Mouse (Mus musculus) forebrain, embryonic 14.5 days (tissue): ENCODE data around the gene Pdk1. TPM values are rescaled to one million over a fixed set of nuclear protein-coding genes. Genes with fewer than 3 reads are reported as not detected.
A peak's percentile ranks its signal among the peaks of the same experiment; 100 is the strongest.
"Not testable (repeated sequence)": the region's sequence is repeated elsewhere in the genome, so short reads cannot be mapped to it uniquely, and the experiment has no call there.

Experiments
- ATAC-seq: fragments of 200-750 bp; cut with Nextera tagmentation; 2 replicates; pipeline ENCODE4 v1.8.0; 2017; ENCODE audit warnings: mild to moderate bottlenecking, moderate library complexity
- DNase-seq: peaks from one replicate; pipeline ENCODE4 v3.0.0-alpha.2; 2015; ENCODE audit warnings: low spot score
- H3K27ac ChIP-seq: fragments of 300-500 bp; sonication (generic); 2 replicates; pipeline ENCODE4 v1.5.1; 2014; ENCODE audit warnings: low read depth, mild to moderate bottlenecking, control low read depth, low read length, moderate library complexity
- H3K27me3 ChIP-seq: fragments of 300-500 bp; sonication (generic); replicated peaks from 2 replicates; pipeline ENCODE4 v1.6.1; 2014; ENCODE audit warnings: low read length, control low read depth, mixed read lengths; ENCODE audit not compliant: control insufficient read depth, insufficient read depth
- H3K36me3 ChIP-seq: fragments of 300-500 bp; sonication (generic); 2 replicates; pipeline ENCODE4 v1.6.1; 2014; ENCODE audit warnings: low read length, control low read depth; ENCODE audit not compliant: control insufficient read depth, insufficient read depth
- H3K4me1 ChIP-seq: fragments of 300-500 bp; sonication (generic); 2 replicates; pipeline ENCODE4 v1.6.1; 2014; ENCODE audit warnings: antibody characterized with exemption, low read length, control low read depth; ENCODE audit not compliant: control insufficient read depth, insufficient read depth
- H3K4me2 ChIP-seq: fragments of 300-500 bp; sonication (generic); 2 replicates; pipeline ENCODE4 v1.6.1; 2014; ENCODE audit warnings: mild to moderate bottlenecking, control low read depth, low read length
- H3K4me3 ChIP-seq: fragments of 300-500 bp; sonication (generic); 2 replicates; pipeline ENCODE4 v1.5.1; 2014; ENCODE audit warnings: low read depth, low read length, control low read depth
- H3K9ac ChIP-seq: fragments of 300-500 bp; sonication (generic); 2 replicates; pipeline ENCODE4 v1.6.1; 2014; ENCODE audit warnings: mild to moderate bottlenecking, low read length, control low read depth, moderate library complexity
- H3K9me3 ChIP-seq: fragments of 300-500 bp; sonication (generic); replicated peaks from 2 replicates; pipeline ENCODE4 v1.6.1; 2016; ENCODE audit warnings: low read length, control low read depth, mixed read lengths; ENCODE audit not compliant: control insufficient read depth
- WGBS: fragments of 180-500 bp; shearing (Covaris S2); extraction: QIAGEN DNeasy Blood & Tissue Kit; methylation state at CpG from one replicate; pipeline ENCODE4 v1.1.7; 2014; 5-methylcytosine and 5-hydroxymethylcytosine counted together
- polyA plus RNA-seq: library from polyadenylated mRNA; unstranded; fragments of >200 nt; fragmentation: Nextera tagmentation; extraction: Ambion mirVana; gene quantifications from 2 replicates; pipeline ENCODE4 v1.2.1, GENCODE M21; 2014

Gene Pdk1
- polyA plus RNA-seq, 1 experiment from 2014 or later: 20.2 TPM

- H3K4me3 ChIP-seq: no peak overlapping the region
- no peak for ATAC-seq
- peaks cover 43% of the 10 kb centered on the region; the same call in 1 of the 2 replicates for H3K36me3 ChIP-seq
These were observed 35.2 kb upstream of the Pdk1 start for GRCm38 (mm10) chr2:71837791-71838190.

GRCm38 (mm10) chr2:71843316-71843715, 29.7 kb upstream of the Pdk1 start:
- no peak for DNase-seq
- Histone ChIP-seq H3K27me3 (no peaks in the 10 kb centered on the region), H3K36me3 (peaks cover 65% of the 10 kb centered on the region), H3K4me3 (no peak overlapping the region), H3K4me2 (no peak overlapping the region), H3K9ac (no peak overlapping the region), H3K4me1 (no peaks in the 10 kb centered on the region), H3K9me3 (no peaks in the 10 kb centered on the region), H3K27ac (no peak overlapping the region)
- 87% methylated on average over 9 of the region's 9 CpGs for WGBS
- no peak for ATAC-seq

More at GRCm38 (mm10) chr2:71837791-71838190, 35.2 kb upstream of the Pdk1 start:
- Histone ChIP-seq H3K27ac (no peak overlapping the region), H3K4me1 (no peaks in the 10 kb centered on the region), H3K4me2 (no peak overlapping the region), H3K9me3 (no peaks in the 10 kb centered on the region), H3K9ac (no peak overlapping the region), H3K27me3 (no peaks in the 10 kb centered on the region)
- DNase-seq: peak; percentile 83
- WGBS: 40% methylated on average over 6 of the region's 6 CpGs

DNA sequence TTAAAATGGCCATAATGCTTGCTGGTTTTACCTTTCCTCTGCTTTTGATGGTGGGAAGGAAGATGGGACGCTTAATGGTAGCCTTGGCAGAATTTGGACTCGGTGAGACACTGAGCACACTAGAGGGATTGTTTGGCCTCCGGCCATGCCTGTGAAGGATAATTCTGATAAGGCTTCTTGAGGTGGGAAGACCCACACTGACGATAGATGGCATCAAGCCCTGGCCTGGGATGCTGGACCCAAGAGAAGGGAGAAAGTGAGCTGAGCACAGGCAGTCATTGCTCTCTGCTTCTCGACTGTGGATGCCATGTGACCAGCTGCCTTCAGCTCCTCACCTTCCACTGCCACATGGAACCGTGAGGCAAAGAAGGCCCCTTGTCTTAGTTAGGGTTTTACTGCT, 28.1 kb upstream of the Pdk1 start:
- Histone ChIP-seq H3K4me1 (no peaks in the 10 kb centered on the region), H3K36me3 (peaks cover 65% of the 10 kb centered on the region), H3K9ac (no peak overlapping the region), H3K27me3 (no peaks in the 10 kb centered on the region), H3K4me2 (no peak overlapping the region), H3K4me3 (no peak overlapping the region), H3K9me3 (no peaks in the 10 kb centered on the region), H3K27ac (no peak overlapping the region)
- 91% methylated on average over 6 of the region's 6 CpGs for WGBS
- ATAC-seq (no peak), DNase-seq (no peak)

DNA sequence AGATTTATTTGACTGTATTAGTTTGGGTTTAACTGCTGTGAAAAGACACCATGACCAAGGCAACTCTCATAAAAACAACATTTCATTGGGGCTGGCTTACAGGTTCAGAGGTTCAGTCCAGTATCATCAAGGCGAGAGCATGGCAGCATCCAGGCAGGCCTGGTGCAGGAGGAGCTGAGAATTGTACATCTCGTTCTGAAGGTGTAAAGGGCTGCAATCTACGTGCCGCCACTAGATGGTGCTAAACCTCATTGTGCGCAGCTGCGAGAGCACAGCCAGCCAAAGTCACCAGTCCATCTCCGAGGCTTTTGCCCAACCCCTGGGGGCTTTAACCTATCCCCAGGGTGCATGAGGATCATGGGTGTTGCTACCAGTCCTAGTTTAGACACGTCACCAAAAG, 20.9 kb upstream of the Pdk1 start:
- H3K36me3 ChIP-seq: peaks cover 36% of the 10 kb centered on the region
- not testable (repeated sequence) for H3K27me3 ChIP-seq, H3K4me2 ChIP-seq, H3K4me3 ChIP-seq, DNase-seq, H3K27ac ChIP-seq, H3K9me3 ChIP-seq, H3K9ac ChIP-seq, H3K4me1 ChIP-seq
- 2% methylated on average over 5 of the region's 8 CpGs for WGBS
- peak; percentile 67 for ATAC-seq

DNA sequence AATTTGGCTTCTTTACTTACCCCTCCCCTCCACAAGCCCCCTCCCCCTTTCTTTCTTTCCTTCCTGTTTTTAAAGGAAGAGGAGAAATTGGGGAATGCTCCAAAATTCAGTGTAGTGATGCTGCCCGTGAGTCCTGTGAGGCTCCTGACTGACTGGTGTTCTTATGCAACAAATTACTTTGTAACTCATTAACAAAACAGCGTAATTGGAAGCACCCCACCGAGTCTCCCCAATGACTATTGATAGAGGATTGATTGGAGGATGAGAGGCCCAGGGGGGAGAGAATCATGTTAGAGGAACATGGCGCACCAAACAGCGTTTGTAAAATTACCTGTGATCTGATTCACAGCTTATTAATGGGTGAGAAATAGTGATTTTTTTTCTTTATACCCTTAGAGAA, 17.9 kb upstream of the Pdk1 start:
- H3K27me3 ChIP-seq: no peaks in the 10 kb centered on the region
- DNase-seq (no peak), ATAC-seq (no peak)
- H3K27ac ChIP-seq: no peak overlapping the region
- no peak overlapping the region for H3K4me3 ChIP-seq
- no peaks in the 10 kb centered on the region for H3K9me3 ChIP-seq
- no peak overlapping the region for H3K9ac ChIP-seq
- 40% methylated on average over 5 of the region's 5 CpGs for WGBS
- H3K36me3 ChIP-seq: peaks cover 17% of the 10 kb centered on the region
- H3K4me1 ChIP-seq: no peaks in the 10 kb centered on the region
- H3K4me2 ChIP-seq: no peak overlapping the region

GRCm38 (mm10) chr2:71863531-71864173, 9.4 kb upstream of the Pdk1 start:
- DNase-seq: no peak
- WGBS: 93% methylated on average over 5 of the region's 5 CpGs

GRCm38 (mm10) chr2:71865022-71865421, 8.0 kb upstream of the Pdk1 start:
- 81% methylated on average over 3 of the region's 3 CpGs for WGBS

More at GRCm38 (mm10) chr2:71863531-71864173, 9.4 kb upstream of the Pdk1 start:
- H3K4me2 ChIP-seq: no peak overlapping the region
- no peak for ATAC-seq
- no peaks in the 10 kb centered on the region for H3K27me3 ChIP-seq
- H3K9ac ChIP-seq: no peak overlapping the region
- H3K9me3 ChIP-seq: no peaks in the 10 kb centered on the region
- no peaks in the 10 kb centered on the region for H3K36me3 ChIP-seq
- H3K27ac ChIP-seq: no peak overlapping the region
- H3K4me3 ChIP-seq: no peak overlapping the region
- H3K4me1 ChIP-seq: no peaks in the 10 kb centered on the region

DNA sequence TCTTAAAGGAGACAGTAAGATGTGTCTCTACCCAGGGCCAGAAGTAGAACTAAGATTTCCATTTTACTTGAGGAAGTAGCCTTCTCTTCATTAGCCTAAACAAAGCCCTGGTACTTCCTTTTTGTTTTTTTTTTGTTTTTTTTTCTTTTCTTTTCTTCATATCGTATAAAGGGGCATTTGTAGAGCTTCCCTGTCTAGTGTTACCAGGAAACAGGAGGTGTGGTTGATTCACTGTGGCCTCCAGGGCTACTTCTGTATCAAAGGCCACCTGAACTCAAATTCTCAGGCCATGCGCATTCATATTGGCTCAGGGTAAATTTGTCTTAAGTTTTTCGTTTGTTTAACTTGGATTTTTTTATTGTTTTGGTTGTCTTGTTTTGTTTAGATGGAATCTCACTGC, 7.1 kb upstream of the Pdk1 start:
- H3K4me1 ChIP-seq: no peaks in the 10 kb centered on the region
- no peaks in the 10 kb centered on the region for H3K9me3 ChIP-seq
- DNase-seq: no peak
- H3K27ac ChIP-seq: no peak overlapping the region
- no peak overlapping the region for H3K4me3 ChIP-seq
- WGBS: 62% methylated on average over 3 of the region's 3 CpGs
- H3K27me3 ChIP-seq: no peaks in the 10 kb centered on the region
- H3K36me3 ChIP-seq: no peaks in the 10 kb centered on the region
- no peak for ATAC-seq
- H3K4me2 ChIP-seq: no peak overlapping the region
- H3K9ac ChIP-seq: no peak overlapping the region

More at GRCm38 (mm10) chr2:71865022-71865421, 8.0 kb upstream of the Pdk1 start:
- H3K4me1 ChIP-seq: no peaks in the 10 kb centered on the region
- H3K36me3 ChIP-seq: no peaks in the 10 kb centered on the region
- H3K27ac ChIP-seq: no peak overlapping the region
- DNase-seq (peak; percentile 42), ATAC-seq (no peak)
- H3K27me3 ChIP-seq: no peaks in the 10 kb centered on the region
- H3K4me3 ChIP-seq: no peak overlapping the region
- no peak overlapping the region for H3K9ac ChIP-seq
- no peaks in the 10 kb centered on the region for H3K9me3 ChIP-seq
- H3K4me2 ChIP-seq: no peak overlapping the region

DNA sequence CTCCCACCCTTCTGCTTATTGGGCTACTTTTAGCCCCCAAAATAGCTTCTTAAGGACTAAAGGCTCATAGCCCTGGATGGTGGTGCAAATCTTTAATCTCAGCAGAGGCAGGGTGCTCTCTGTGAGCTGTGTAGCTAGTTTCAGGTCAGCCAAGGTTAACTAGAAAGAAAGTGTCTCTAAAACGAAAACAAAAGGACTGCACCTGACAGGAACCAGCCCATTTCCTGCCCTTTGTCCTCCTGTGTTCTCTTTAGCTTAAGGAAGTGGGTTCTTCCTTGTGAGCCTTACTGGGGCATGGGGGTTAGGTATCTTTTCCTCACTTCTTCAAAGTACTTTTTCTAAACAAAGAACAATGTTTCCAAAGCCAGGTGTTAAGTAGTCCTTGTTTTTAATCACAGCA, 6.5 kb upstream of the Pdk1 start:
- Histone ChIP-seq H3K4me1 (no peaks in the 10 kb centered on the region), H3K9ac (no peak overlapping the region), H3K27ac (no peak overlapping the region), H3K9me3 (no peaks in the 10 kb centered on the region), H3K4me2 (no peak overlapping the region), H3K36me3 (no peaks in the 10 kb centered on the region), H3K27me3 (no peaks in the 10 kb centered on the region), H3K4me3 (no peak overlapping the region)
- no peak for ATAC-seq
- DNase-seq: no peak
- 60% methylated on average over 1 of the region's 1 CpGs for WGBS
